Comparison of ENCODE assay signal across 10 mouse cellular contexts in the genomic region with DNA sequence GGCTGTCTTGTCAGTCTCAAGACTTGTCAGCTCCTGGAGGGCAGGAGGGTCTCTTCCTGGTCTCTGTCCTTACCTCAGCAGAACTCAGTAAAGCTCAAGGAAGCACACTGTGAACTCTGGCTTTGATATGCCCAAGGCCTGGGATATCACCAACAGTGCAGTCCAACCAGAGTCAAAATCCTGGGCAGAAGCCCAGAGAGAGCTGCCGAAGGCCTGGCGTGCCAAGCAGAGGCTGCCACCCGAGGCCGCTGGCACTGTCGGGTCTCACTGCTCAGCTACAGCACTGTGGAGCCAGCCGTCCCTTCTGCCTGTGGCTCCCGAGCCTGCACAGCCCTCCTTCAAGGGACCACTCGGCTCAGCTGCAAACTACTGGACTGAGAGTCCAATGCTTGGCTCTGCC. TPM values are rescaled to one million over a fixed set of nuclear protein-coding genes. Genes with fewer than 3 reads are reported as not detected.
A peak's percentile ranks its signal among the peaks of the same experiment; 100 is the strongest.
DNase-seq lines count a peak whose midpoint lies in the region; TF ChIP-seq lines count a peak whose summit lies in the region.
"Had no signal": no experiment of that assay in that cellular context is flagged by ENCODE, and none has a peak within 500 bp of the region (broad histone marks: within the 10 kb centered on the region; RNA-seq: fewer than 3 reads in every experiment).

No protein-coding gene starts in this region.

- no peaks in the 10 kb centered on the region for H3K27me3 ChIP-seq in heart, adult 2 months (ENCODE audit: control insufficient read depth, insufficient read depth, low read length)
- H3K27me3 ChIP-seq: intestine, embryonic 15.5 days had no signal

- DNase-seq in kidney, adult 9 months, result peak; percentile 42
- no peak for DNase-seq in kidney, postnatal 14 days
- peak; percentile 94 for DNase-seq in adipocyte (ENCODE audit: low spot score)
- DNase-seq in cerebellum, adult 11 months, result peak; percentile 55
- DNase-seq in heart, adult 2 months, result peak; percentile 70 to 83
- no peak for DNase-seq in urinary bladder, adult 18-20 months (ENCODE audit: low spot score in 2 of 2)
- DNase-seq in urinary bladder, postnatal 14 days (ENCODE audit: low spot score), result no peak
- no peak for DNase-seq in frontal cortex, postnatal 25 days (ENCODE audit: low spot score in 2 of 2)

- no peak for TF ChIP-seq CTCF in heart, adult 2 months (IDR thresholded peaks at IDR 0.05)

- 32% methylated on average over 8 of the region's 8 CpGs for WGBS in heart, adult 2 months

- TF ChIP-seq EP300 in heart, adult 2 months (IDR thresholded peaks at IDR 0.05; ENCODE audit: insufficient read depth, low read depth, low read length), result no peak

- peak overlapping the region; percentile 34 for H3K9ac ChIP-seq in heart, adult 2 months (ENCODE audit: low read depth, low read length)
- H3K9ac ChIP-seq: intestine, embryonic 15.5 days had no signal

- intact Hi-C loops in heart, adult 2 months (cut with DNase I), result no loop called here

- no peaks in the 10 kb centered on the region for H3K79me2 ChIP-seq in heart, adult 2 months (replicated peaks; ENCODE audit: control insufficient read depth, insufficient read depth, low read length)

- peaks cover 63% of the 10 kb centered on the region for H3K4me1 ChIP-seq in heart, adult 2 months (ENCODE audit: control insufficient read depth, insufficient read depth, low read length)

- H3K36me3 ChIP-seq in heart, adult 2 months (ENCODE audit: control insufficient read depth, insufficient read depth, low read length), result peaks cover 11% of the 10 kb centered on the region
- H3K36me3 ChIP-seq: intestine, embryonic 15.5 days had no signal

- peak overlapping the region; percentile 88 for H3K27ac ChIP-seq in heart, adult 2 months
- H3K27ac ChIP-seq: intestine, embryonic 15.5 days; macrophage had no signal

- no peak; the same call in 1 of the 2 replicates for TF ChIP-seq POLR2A in heart, adult 2 months (IDR thresholded peaks at IDR 0.05; ENCODE audit: insufficient read depth, low read depth, low read length)

- no peak overlapping the region for H3K4me3 ChIP-seq in heart, adult 2 months
- H3K4me3 ChIP-seq: intestine, embryonic 15.5 days had no signal

RNA-seq across cellular contexts. Expression of a gene that starts 38.3 kb away (rescaled TPM):
- 10 to 100 TPM; 40.1 TPM for total RNA-seq in heart, adult 2 months (2021)
- polyA plus RNA-seq in heart, adult 2 months (2012; rRNA removed), result 34.9 and 37.7 TPM in 2 replicates

Comparison
In these comparisons a context has a peak if more than half of its experiments do, and no peak if none do; other contexts are left out.
1. DNase-seq: peak in kidney, adult 9 months (single experiment), adipocyte (single experiment), cerebellum, adult 11 months (single experiment) and heart, adult 2 months (2 of 2); none in kidney, postnatal 14 days (single experiment), urinary bladder, adult 18-20 months (0 of 2), urinary bladder, postnatal 14 days (single experiment) and frontal cortex, postnatal 25 days (0 of 2).